Mouse (Mus musculus) embryonic fibroblast, embryonic 13.5 days (primary cell): ENCODE data around the gene Eef1b2. TPM values are rescaled to one million over a fixed set of nuclear protein-coding genes. Genes with fewer than 3 reads are reported as not detected.

Source experiments
- H3K27ac ChIP-seq: 2 replicates; pipeline ENCODE4 v1.5.1; 2012; ENCODE audit warnings: low read length, control low read depth, inconsistent platforms; ENCODE audit not compliant: insufficient read depth
- H3K4me1 ChIP-seq: 2 replicates; pipeline ENCODE4 v1.6.1; 2011; ENCODE audit warnings: low read length; ENCODE audit not compliant: control insufficient read depth, insufficient read depth
- H3K4me3 ChIP-seq: 2 replicates; pipeline ENCODE4 v1.5.1; 2011; ENCODE audit warnings: mild to moderate bottlenecking, control low read depth, low read length; ENCODE audit not compliant: insufficient read depth
- CTCF ChIP-seq: IDR thresholded peaks from 2 replicates; pipeline ENCODE4 v1.5.1; 2011; ENCODE audit warnings: mild to moderate bottlenecking, control low read depth, low read length, moderate library complexity, borderline replicate concordance; ENCODE audit not compliant: insufficient read depth
- POLR2A ChIP-seq: IDR thresholded peaks from 2 replicates; pipeline ENCODE4 v1.6.1; 2011; ENCODE audit warnings: low read depth, mild to moderate bottlenecking, control low read depth, low read length, moderate library complexity
- polyA plus RNA-seq: library from polyadenylated mRNA; stranded (reverse); fragments of >200 nt; gene quantifications from 2 replicates; pipeline ENCODE4 v1.2.4, GENCODE M21; 2011; ENCODE audit warnings: low read depth; ENCODE audit not compliant: missing spikeins, insufficient read length

The Eef1b2 gene
- polyA plus RNA-seq, 1 experiment: 2,477 TPM

- Histone ChIP-seq H3K4me3 (no peak overlapping the region), H3K4me1 (no peaks in the 10 kb centered on the region), H3K27ac (no peak overlapping the region)
- no peak for TF ChIP-seq CTCF
- TF ChIP-seq POLR2A: no peak
Measured at GRCm38 (mm10) chr1:63204660-63205394, 28.2 kb downstream of the Eef1b2 start.

- Histone ChIP-seq H3K4me3 (no peak overlapping the region), H3K4me1 (no peaks in the 10 kb centered on the region), H3K27ac (no peak overlapping the region)
- TF ChIP-seq POLR2A (no peak), CTCF (no peak)
Measured at GRCm38 (mm10) chr1:63207607-63208006, 31.0 kb downstream of the Eef1b2 start.

- Histone ChIP-seq H3K27ac (no peak overlapping the region), H3K4me3 (no peak overlapping the region), H3K4me1 (no peaks in the 10 kb centered on the region)
- no peak for TF ChIP-seq CTCF
Measured at GRCm38 (mm10) chr1:63209861-63210529, 33.4 kb downstream of the Eef1b2 start.

- Histone ChIP-seq H3K27ac (no peak overlapping the region; the same call in 1 of the 2 replicates), H3K4me3 (no peak overlapping the region; the same call in 1 of the 2 replicates), H3K4me1 (no peaks in the 10 kb centered on the region)
- TF ChIP-seq POLR2A (no peak), CTCF (no peak)
Measured at GRCm38 (mm10) chr1:63213478-63214270, 37.0 kb downstream of the Eef1b2 start.

GRCm38 (mm10) chr1:63214271-63214558, 37.6 kb downstream of the Eef1b2 start, which contains the start of gene Gpr1:
Gene Gpr1, minus strand, starts transcription at chr1:63214543.
- Histone ChIP-seq H3K4me3 (no peak within 1 kb of the TSS; the same call in 1 of the 2 replicates), H3K27ac (no peak within 1 kb of the TSS; the same call in 1 of the 2 replicates), H3K4me1 (no peaks in the 10 kb centered on the region)
- TF ChIP-seq CTCF: no peak
- no peak for TF ChIP-seq POLR2A

- TF ChIP-seq CTCF (no peak), POLR2A (no peak)
- Histone ChIP-seq H3K4me3 (no peak overlapping the region), H3K27ac (no peak overlapping the region), H3K4me1 (no peaks in the 10 kb centered on the region)
Measured at GRCm38 (mm10) chr1:63214631-63215030, 38.0 kb downstream of the Eef1b2 start.

- TF ChIP-seq POLR2A (no peak), CTCF (no peak)
- Histone ChIP-seq H3K4me1 (no peaks in the 10 kb centered on the region), H3K4me3 (no peak overlapping the region), H3K27ac (no peak overlapping the region)
Measured at GRCm38 (mm10) chr1:63219277-63219676, 42.7 kb downstream of the Eef1b2 start.

GRCm38 (mm10) chr1:63225009-63225408, 48.4 kb downstream of the Eef1b2 start:
- Histone ChIP-seq H3K4me1 (no peaks in the 10 kb centered on the region), H3K4me3 (no peak overlapping the region), H3K27ac (no peak overlapping the region)
- TF ChIP-seq CTCF (no peak), POLR2A (no peak)

GRCm38 (mm10) chr1:63225890-63226289, 49.3 kb downstream of the Eef1b2 start:
- Histone ChIP-seq H3K4me1 (no peaks in the 10 kb centered on the region), H3K4me3 (no peak overlapping the region), H3K27ac (no peak overlapping the region)
- TF ChIP-seq CTCF: no peak

- no peak overlapping the region for H3K27ac ChIP-seq
- TF ChIP-seq CTCF: no peak
- H3K4me1 ChIP-seq: no peaks in the 10 kb centered on the region
- no peak overlapping the region for H3K4me3 ChIP-seq
Measured at GRCm38 (mm10) chr1:63227241-63227640, 50.6 kb downstream of the Eef1b2 start.

Other genes starting within 250 kb of the Eef1b2 start
- gene Ino80d, start 62.2 kb upstream of the Eef1b2 start, polyA plus RNA-seq: 17.4 and 19.7 TPM in 2 replicates
- gene Ndufs1, start within 50 bp of the Eef1b2 start, polyA plus RNA-seq: 92.9 and 96.9 TPM in 2 replicates
- gene Gpr1, start 37.7 kb downstream of the Eef1b2 start, polyA plus RNA-seq: 0.88 and 1.7 TPM in 2 replicates
- 4.6 and 8.0 TPM in 2 replicates for gene Zdbf2, start 96.4 kb downstream of the Eef1b2 start, polyA plus RNA-seq